Mouse (Mus musculus): ENCODE measurements around the gene Taar4.

GRCm38 (mm10) chr10:23970656-23971165 is 10.4 kb downstream of the Taar4 start, which contains the start of gene Taar5:
- no peak for TF ChIP-seq POLR2A (IDR thresholded peaks at IDR 0.05; ENCODE audit: borderline replicate concordance, extremely low read depth, insufficient read depth, insufficient read length, poor library complexity, severe bottlenecking)
- no peak for TF ChIP-seq CTCF (IDR thresholded peaks at IDR 0.05; ENCODE audit: borderline replicate concordance, extremely low read depth, insufficient read depth, insufficient read length)

All from brain, embryonic 14.5 days (tissue).